Mouse (Mus musculus) spleen, postnatal 10 days (tissue): Measurements from ENCODE around the gene Dlgap4.

Experiments
- DNase-seq, 2 experiments: peaks; one replicate each; pipeline ENCODE4 v3.0.0; 2021 to 2022; ENCODE audit warnings: low spot score in 2 of 2

Dlgap4 gene

DNA sequence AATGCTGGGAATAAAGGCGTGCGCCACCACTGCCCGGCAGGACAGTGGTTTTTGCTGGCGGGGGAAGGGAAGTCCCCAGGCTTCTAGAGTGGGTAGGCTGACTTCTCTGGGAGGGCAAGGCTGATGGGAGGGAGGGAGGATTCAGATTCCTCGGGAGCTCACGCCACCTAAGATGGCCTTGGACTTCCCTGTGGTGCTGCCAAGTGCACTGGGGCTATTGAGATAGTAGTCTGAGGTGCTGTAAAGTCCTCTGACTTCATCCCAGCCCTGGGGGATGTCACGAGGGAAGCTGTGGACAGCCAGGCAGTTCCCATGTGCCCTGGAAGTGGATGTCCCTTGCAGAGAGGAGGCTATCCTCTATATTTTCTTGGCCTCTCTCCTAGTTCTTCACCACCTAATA is 124.5 kb downstream of the Dlgap4 start:
- DNase-seq = no peak

DNA sequence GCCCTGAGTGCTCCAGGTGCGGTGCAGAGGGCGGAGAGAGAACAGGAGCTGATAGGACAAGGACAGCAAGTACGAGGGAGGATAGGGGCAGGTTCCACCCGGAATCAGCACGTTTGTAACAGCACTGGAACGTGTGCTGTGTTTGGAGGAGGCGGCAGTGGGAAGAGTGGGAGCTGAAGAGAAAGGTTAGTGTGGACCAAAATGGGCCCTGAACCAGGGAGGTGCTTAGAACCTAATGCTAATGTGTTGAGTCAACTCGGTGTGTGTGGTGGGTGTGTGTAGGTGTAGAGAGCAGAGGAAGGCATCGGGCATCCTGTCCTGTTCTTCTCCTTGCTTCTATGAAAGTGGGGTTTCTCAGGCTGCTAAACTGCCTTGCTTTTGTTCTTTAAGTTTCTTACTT is 127.8 kb downstream of the Dlgap4 start:
- DNase-seq = no peak

DNA sequence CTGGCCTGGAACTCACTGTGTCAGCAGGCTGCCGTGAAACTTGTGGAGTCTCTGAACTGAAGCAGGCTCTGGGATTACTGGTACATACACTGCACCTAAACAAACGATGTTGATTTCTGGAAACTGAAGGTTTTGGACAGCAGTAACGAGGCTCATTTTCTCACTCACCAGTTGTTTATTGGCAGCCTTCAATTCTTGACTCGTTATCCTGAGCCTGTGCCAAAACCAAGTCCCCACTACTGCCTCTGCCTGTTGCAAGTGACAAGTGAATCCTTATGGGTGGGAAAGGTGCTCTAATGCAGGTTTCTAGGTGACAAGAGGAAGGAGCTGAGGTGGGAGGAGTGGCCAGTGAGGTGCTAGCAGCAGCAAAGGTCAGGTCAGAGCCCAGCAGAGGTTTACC is 128.5 kb downstream of the Dlgap4 start:
- no peak for DNase-seq

DNA sequence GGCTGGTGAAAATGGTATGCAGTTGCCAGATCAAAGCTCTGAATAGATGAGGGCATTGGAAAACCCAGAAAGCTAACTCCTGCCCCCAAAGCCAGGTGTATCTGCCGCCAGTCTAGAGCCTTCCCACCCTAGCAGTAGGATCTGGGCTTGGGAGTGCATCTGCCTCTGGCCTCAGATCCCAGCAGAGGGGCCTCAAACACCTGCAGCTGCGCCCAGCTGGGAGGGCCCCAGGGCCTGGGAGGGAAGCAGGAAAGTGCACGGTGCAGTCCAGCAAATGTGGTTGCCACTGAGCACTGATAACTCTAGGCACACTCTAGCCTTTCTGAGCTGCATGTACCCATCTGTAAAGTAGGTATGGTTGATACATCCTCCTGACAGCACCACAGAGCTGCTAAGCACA is 129.7 kb downstream of the Dlgap4 start:
- no peak for DNase-seq

DNA sequence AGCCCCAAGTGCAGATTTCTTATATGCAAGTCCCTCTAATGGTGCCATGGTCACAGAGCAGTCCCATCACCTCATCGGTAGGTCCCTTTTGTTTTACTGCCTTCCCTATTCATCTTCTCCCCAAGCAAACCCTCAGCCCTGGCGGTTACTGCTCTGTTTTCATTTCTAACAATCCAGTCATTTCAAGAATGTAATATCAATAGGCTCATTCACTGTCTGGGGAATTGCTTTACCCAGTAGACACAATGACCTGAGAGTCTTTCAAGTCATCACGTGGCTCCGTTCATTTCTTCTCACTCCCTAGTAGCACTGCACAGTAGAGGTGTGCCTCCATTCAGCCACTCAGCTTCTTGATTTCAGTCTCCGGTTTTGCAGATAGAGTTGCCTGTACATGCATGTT is 130.9 kb downstream of the Dlgap4 start:
- DNase-seq = no peak

DNA sequence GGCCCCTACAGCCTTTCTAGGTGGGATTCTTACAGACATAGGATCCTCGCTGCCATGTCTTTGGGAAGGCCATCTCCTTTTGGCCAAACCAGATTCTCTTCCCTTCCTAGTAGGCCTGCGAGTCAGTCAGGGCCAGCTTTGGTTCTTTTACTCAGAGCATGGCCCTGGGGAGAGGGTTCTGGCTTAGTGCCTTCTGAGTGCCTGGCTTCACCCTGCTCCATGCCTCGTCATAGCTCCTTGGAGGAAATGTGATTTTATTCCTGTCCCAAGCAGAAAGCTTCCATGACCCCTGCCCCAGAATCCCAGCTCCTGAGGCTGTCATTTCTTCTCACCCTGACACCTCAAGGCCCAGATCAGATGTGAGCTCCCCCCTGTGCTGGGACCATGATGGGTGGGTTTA is 133.8 kb downstream of the Dlgap4 start:
- no peak for DNase-seq

DNA sequence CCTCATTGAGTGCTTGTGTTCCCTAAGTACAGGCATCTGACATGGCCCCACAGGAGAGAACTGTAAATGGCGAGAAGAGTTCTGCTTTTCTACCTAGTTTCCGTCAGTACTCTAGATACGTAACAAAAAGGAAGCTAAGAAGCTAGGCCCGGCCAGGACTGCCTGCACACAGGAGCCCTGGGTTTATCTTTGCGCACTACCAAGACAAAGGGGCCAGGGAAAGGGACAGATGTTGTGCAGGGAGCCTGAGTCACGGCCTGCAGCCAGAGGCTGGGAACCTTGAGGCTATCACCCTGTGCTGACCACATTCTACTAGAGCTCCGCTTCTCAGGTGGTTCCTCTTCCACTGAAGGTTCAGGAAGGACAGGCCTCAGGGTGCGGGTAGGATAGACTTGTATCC is 136.2 kb downstream of the Dlgap4 start:
- no peak for DNase-seq

DNA sequence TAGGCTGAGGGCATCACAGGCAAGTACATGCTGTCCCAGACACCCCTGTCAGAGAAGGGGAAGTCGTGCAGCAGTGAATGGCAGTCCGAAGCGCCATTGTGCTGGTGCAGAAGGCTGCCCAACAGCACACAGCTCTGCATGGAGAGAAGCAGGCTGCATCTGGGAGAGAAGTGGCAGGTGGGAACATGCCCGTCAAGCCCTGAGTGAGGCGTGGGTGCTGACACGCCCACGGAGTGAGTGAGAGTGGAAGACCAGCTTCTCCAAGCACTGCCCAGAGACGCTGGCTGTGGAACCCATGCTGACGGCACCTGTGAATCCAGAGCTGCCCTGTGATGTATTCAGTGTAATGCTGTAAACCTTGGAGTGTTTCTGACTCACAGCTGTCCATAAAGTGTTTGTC is 143.4 kb downstream of the Dlgap4 start:
- no peak for DNase-seq

DNA sequence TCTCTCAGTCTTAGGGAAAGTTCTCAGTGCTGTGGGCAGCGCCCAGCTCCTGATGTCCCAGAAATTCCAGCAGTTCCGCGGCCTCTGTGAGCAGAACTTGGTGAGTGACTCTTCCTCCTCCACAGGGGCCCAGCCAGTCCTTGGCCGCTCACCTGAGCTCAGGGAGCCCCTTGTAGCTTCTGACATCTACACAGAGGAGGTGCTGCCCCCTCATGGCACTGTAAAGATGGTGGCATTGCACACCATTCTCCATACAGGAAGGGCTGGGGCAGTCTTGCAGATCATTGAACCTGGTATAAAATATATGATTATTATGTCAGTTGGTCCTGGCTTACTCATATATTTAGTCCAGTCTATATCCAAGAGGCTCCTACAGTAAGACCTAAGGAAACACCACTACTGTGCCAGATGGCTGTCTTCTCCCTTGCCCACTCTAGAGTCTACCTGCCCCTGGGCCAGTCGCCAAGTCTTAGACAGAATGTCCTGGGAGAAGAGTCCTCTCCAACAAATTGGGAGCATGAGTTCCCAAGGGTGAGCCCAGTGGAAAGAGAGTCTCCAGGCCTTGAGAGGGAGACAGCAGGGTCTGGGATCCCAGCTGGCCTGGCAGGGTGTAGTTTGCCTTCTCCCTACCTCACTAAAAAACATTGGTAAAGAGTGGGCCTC is 147.5 kb downstream of the Dlgap4 start:
- DNase-seq = no peak

DNA sequence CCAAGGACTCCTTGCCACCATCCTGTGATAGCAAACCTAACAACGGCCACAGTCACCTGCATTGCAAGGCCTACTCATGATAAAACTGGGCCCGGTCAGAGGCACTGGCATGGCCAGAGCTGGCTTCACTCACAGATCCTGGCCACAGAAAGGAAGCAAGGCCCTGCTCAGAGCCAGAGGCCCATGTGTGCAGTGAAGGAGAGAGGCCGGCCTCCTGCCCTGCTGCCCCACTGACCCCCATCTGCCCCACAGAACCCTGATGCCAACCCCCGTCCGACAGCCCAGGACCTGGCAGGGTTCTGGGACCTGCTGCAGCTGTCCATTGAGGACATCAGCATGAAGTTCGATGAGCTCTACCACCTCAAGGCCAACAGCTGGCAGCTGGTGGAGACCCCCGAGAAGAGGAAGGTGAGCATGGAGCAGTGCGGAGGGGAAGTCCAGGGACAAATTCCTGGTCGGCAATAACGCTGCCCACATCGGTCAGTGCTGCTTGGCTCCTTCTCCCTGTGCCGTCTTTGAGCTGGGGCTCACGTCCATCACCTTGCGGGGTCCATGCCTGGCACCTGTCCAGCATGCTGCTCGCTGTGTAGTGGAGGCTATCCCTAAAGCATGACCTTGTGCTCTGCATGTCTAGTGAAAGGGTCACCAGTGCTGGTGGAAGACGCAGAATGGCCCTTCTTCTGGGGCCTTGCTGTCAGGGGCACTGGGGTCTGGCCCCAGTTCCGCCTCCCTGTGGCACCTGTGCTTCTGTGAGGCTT is 148.2 kb downstream of the Dlgap4 start:
- DNase-seq = no peak

DNA sequence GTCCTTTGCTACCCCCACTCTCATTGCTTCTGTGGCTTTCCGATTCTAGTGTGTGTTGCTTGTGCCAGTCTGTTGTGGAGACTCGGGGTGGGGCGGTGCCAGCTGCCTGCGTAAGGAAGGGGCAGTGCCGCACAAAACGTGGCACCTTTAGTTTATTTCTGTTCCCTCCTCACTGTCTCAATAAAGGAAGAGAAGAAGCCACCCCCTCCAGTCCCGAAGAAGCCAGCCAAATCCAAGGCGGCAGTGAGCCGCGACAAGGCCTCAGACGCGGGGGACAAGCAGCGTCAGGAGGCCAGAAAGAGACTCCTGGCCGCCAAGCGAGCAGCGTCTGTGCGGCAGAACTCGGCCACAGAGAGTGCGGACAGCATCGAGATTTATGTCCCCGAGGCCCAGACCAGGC is 149.0 kb downstream of the Dlgap4 start:
- no peak for DNase-seq

DNA sequence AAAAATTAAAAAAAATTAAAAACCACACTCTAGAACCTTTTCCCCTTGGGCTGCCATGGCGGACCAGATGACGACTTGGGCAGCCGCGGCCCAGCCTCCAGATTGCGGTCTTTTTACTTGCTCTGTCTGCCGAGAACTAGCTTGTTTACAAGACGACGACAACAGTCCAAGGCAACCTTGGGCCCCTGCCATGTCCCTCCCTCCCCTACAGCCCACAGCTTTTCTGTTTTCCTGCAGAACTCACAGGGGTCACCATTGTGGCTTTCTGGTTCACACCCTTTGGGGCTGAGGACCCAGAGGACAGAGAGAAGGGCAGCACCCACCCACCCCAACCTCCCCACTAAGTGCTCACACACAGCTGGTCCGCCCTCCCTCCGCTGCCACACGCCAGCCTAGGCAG is 149.6 kb downstream of the Dlgap4 start:
- DNase-seq = no peak

DNA sequence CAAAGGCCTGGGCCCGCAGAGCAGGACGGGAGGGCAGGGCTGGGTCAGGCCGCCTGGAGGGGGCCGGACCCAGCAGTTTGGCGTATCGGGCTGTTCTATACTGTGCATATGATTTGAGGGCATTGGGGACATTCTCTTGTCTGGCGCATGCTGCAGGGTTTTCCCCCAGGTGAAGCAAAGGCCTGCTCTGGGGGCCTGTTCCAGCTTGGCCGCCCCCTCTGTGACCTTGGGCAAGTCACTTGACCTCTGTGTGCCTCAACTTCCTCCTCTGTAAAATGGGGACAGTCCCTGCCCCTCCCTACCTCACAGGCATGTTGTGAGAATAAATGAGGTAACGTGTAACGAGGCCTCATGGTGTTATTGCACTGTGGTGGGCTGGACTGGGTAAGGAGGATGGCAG is 150.5 kb downstream of the Dlgap4 start:
- no peak for DNase-seq

DNA sequence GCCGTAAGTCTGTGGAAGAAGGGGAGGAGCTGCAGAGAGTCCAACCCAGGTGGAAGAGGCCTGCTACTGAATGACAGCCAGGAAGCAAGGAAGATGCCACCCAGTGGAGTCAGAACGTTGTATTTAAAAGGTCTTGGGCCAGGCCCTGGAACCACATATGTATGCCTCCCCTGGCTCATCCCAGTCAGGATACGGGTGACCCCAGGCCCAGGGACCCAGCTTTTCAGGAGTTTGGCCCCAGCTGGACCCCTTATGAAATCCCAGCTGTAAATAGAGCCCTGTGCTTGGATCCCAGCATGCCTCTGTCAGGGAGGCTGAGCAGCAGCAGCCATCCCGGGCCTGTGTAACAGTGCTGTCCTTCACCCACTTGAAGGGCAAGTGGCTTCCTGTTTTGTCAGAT is 151.2 kb downstream of the Dlgap4 start:
- no peak for DNase-seq

DNA sequence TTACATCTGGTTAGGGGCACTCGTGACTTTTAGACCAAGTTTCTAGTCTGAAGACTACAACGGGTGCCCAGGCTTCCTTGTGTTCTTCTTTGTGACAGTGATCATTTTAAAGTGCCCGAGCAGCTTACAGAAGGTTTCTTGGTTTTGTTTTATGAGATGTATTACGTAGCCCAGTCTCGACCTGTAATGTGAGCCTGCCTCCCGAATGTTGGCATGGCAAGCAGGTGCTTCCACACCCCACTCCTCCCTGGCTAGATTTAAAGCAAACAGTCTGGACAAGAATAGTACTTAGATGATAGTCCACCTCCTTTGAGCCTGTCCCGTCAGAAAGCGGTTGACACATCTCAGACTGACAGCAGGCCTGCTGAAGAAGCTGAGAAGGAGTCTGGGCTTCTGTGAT is 152.1 kb downstream of the Dlgap4 start:
- DNase-seq = no peak

DNA sequence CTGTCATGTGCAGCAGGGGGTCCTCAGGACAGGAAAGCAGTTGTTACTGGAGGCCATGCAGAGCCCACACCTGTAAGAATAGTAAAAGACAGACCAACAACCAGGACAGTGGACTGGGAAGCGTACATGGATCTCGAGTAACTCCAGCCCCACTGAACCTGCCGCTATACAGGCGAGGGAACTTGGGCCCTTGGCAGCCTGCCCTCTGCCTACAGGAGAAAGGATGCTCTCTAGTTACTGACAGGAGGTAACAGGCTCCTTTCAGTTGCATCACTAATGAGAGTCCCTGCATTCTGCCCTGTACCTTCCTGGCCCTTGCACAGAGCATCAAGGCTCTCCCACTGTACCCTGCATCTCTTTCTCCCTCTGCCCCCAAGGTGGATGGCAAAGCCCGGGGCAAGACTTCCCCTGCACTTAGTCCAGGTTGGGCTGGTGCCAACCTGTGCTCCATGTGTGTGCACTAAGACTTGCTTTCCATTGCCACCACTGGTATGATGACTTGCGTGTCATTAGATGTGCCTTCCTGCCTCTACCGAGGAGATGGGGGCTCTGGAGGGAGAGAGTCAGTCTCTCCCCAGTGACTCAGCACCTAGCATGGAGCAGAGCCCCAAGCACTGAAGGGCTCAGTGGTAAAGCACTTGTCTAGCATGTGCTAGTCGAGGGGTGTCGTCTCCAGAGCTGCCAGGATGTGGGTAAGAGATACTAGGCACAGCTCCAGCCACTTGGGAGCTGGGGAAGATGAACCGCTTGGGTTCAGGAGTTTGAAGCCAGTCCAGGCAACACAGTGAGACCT is 152.9 kb downstream of the Dlgap4 start:
- DNase-seq = no peak

DNA sequence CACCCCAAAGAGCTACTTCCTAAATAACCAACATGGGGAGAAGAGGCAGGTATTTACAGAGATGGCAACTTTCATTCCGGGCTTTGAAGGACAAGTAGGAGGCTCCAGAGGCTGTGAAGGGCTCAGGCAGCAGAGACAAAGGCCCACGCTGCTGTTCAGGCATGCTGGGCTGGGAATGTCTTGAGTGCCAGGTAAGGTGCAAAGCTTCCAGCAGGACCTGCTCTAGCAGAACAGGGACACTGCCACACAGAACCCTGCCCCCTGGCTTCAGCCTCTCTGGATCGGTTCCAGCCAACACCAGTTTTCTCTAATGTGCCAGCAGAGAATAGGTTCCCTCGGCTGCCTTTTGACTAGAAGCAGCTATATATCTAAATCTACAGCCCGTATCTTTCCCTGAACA is 153.6 kb downstream of the Dlgap4 start:
- no peak for DNase-seq

DNA sequence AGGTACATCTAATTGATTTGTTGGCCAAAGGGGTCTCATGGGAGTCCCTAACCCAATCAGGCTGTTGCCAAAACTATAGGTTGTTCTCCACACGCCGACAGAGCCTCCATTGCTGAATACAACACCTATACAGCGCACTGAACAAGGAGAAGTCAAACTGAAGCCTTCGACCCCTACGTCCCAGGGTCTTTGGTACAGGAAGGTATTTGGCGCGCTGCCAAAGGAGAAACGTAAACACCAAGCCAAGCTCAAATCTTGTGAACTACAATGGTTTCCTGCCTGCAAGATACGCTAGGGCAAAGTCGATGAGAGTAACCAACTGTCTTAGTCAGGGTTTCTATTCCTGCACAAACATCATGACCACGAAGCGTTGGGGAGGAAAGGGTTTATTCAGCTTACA is 155.8 kb downstream of the Dlgap4 start:
- no peak for DNase-seq

DNA sequence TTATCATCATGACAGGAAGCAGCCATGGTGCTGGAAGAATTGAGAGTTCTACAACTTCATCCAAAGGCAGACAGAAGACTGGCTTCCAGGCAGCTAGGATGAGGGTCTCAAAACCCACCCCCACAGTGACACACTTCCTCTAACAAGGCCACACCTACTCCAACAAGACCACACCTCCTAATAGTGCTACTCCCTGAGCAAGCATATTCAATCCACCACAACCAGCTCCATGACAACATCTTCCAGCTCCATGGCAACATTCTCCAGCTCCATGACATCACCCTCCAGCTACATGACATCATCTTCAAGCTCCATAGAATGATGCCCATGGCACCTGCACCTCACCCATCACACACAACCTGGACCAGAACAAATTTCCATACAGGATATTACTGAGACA is 160.0 kb downstream of the Dlgap4 start:
- no peak for DNase-seq

DNA sequence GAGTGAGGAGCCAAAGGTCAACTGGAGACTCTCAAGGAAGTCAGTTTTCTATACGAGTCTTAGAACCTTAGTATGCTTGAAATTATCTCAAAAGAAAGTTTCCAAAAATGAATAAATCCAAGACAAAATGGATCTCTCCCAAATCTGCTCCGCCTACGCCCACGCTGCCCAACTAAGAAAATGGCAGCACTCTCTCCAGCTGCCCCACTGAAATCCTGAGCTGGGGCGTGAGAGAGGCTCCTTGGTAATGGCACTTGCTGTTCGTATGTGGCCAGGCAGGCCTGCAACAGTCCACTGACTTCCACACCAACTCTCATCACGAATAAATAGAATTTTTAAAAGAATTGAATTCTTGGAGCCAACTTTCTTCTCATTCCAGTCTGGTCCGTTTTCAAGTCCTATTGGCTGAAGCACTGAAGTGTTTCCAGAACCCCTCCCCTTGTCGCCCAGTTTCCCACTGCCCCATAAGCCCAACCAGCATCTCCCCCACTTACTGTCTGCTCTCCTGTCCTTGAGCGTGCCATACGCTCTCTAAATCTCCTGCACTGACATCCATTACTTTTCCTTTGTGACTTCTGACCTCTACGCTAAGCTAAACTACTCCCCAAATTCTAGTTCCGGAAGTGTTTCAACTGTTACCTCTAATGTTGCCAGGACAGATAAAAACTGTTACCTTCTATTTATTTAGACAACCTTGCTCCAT is 160.7 kb downstream of the Dlgap4 start:
- no peak for DNase-seq

DNA sequence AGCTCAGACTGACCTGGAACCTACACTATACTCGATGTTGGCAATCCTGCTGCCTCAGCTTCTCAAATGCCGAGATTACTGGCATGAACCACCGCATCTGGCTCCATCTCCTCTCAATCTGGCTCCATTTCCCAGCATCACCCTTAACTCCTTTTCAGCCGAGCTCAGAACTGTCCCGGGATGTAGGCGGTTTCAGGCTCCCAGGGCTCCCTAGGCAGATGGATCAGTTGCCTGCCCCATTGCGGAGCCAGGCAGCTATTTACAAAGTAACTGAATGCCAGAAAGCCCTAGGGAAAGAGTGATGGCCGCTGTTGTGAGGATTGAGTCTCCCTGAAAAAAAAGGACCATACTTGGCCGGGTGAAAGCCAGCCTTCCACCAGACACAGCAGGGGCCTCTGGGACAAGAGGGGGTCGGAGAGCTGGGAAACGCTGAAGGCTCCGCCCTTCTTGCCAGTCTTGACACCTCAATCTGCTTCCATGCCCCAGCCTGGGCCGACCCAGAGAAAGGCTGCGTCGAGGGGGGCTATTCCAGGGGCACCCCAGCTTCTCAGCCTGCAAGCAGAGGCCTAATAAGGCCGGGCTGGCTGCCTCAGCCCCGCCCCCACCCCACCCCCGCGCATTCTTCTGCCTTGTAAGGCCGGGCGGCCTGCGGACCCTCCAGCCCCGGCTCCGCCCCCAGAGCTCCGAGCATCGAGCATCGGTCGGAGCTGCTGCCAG is 161.4 kb downstream of the Dlgap4 start, which contains the start of gene Myl9:
Myl9 (plus strand) TSS at position 683 of the 717 bp plus-strand sequence.
- peak; percentile 5 to 38 for DNase-seq
